Mouse (Mus musculus) neural tube, embryonic 12.5 days (tissue): ENCODE results near the gene Spo11. TPM values are rescaled to one million over a fixed set of nuclear protein-coding genes. Genes with fewer than 3 reads are reported as not detected.

ENCODE experiments used
- ATAC-seq: fragments of 200-750 bp; cut with Nextera tagmentation; 2 replicates; pipeline ENCODE4 v1.8.0; 2017; ENCODE audit warnings: low read depth, mild to moderate bottlenecking, moderate TSS enrichment, moderate library complexity; ENCODE audit not compliant: low FRiP score
- H3K27ac ChIP-seq: fragments of 300-500 bp; sonication (generic); 2 replicates; pipeline ENCODE4 v1.5.1; 2016
- H3K27me3 ChIP-seq: fragments of 300-500 bp; sonication (generic); replicated peaks from 2 replicates; pipeline ENCODE4 v1.6.1; 2016; ENCODE audit warnings: mild to moderate bottlenecking
- H3K36me3 ChIP-seq: fragments of 300-500 bp; sonication (generic); 2 replicates; pipeline ENCODE4 v1.6.1; 2016; ENCODE audit warnings: mild to moderate bottlenecking
- H3K4me1 ChIP-seq: fragments of 300-500 bp; sonication (generic); 2 replicates; pipeline ENCODE4 v1.6.1; 2016
- H3K4me2 ChIP-seq: fragments of 300-500 bp; sonication (generic); replicated peaks from 2 replicates; pipeline ENCODE4 v1.6.1; 2016; ENCODE audit warnings: mild to moderate bottlenecking
- H3K4me3 ChIP-seq: fragments of 300-500 bp; sonication (generic); 2 replicates; pipeline ENCODE4 v1.5.1; 2016
- H3K9ac ChIP-seq: fragments of 300-500 bp; sonication (generic); 2 replicates; pipeline ENCODE4 v1.6.1; 2016; ENCODE audit warnings: mild to moderate bottlenecking
- H3K9me3 ChIP-seq: fragments of 300-500 bp; sonication (generic); 2 replicates; pipeline ENCODE4 v1.6.1; 2016; ENCODE audit warnings: mild to moderate bottlenecking
- WGBS: fragments of 180-500 bp; shearing (Covaris S2); methylation state at CpG from one replicate; pipeline ENCODE4 v1.1.7; 2016; 5-methylcytosine and 5-hydroxymethylcytosine counted together
- polyA plus RNA-seq: library from polyadenylated mRNA; unstranded; fragments of >200 nt; fragmentation: Nextera tagmentation; extraction: Ambion mirVana; gene quantifications from 2 replicates; pipeline ENCODE4 v1.2.1, GENCODE M21; 2016

Gene Spo11
- 0.22 and 0.27 TPM in 2 replicates for polyA plus RNA-seq

GRCm38 (mm10) chr2:172977409-172978130 is at the start of gene Spo11:
Spo11 (plus strand) TSS chr2:172977700.
- 13% methylated on average over 14 of the region's 14 CpGs for WGBS
- ATAC-seq = no peak
- Histone ChIP-seq H3K4me2 (peak within 1 kb of the TSS; percentile 44), H3K4me1 (peaks cover 24% of the 10 kb centered on the region), H3K9me3 (0 out of 2 replicates have a peak, but pooled peaks cover 8% of the 10 kb centered on the region), H3K4me3 (peak within 1 kb of the TSS; percentile 4; the same call in 1 of the 2 replicates), H3K9ac (peak within 1 kb of the TSS; percentile 8; the same call in 1 of the 2 replicates), H3K27ac (no peak within 1 kb of the TSS), H3K36me3 (no peaks in the 10 kb centered on the region), H3K27me3 (no peaks in the 10 kb centered on the region)

- WGBS = 79% methylated on average over 14 of the region's 14 CpGs
- Histone ChIP-seq H3K9ac (no peak overlapping the region), H3K9me3 (no peaks in the 10 kb centered on the region), H3K4me2 (no peak overlapping the region), H3K4me1 (peaks cover 30% of the 10 kb centered on the region), H3K27ac (no peak overlapping the region), H3K4me3 (no peak overlapping the region), H3K27me3 (no peaks in the 10 kb centered on the region), H3K36me3 (no peaks in the 10 kb centered on the region)
- no peak for ATAC-seq
Measured at GRCm38 (mm10) chr2:172929905-172930436, 47.5 kb upstream of the Spo11 start.

DNA sequence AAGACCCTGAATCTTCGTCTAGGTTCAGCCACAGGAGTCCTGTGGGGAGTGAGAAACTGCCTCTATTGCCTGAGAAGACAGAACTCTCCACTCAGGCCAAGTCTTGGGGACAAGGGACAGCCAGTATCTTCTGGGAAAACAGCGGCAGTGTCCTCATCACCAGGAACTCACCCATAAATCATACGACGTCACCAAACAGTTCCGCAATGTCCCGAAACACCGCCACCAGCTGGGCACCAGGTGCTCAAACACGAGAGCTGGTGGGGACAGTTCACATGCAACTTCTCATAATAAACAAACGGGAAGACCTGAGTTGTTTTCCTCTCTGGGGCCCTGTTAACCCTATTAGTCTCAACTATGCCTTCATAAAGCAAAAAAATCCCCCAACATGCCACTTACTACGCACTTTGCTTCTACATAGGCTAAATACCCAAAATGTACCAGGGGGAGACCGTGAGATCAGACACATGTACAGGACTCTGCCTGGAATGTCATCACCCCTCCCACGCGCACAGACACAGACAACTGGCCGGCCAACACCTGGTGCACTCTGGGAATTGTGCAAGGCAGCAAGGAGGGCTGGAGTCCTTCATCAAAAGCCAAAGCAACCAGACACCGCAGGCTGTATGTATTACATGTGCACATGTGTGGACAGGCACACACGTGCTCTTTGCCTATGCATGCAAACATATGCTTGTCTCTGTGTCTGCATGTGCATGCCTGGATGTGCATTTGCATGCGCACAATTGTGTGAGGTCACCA is 46.2 kb upstream of the Spo11 start:
- no peak for ATAC-seq
- Histone ChIP-seq H3K9me3 (no peaks in the 10 kb centered on the region), H3K9ac (no peak overlapping the region), H3K27ac (no peak overlapping the region), H3K4me2 (no peak overlapping the region), H3K36me3 (no peaks in the 10 kb centered on the region), H3K4me3 (no peak overlapping the region), H3K4me1 (peaks cover 43% of the 10 kb centered on the region), H3K27me3 (peaks cover 9% of the 10 kb centered on the region)
- 69% methylated on average over 17 of the region's 17 CpGs for WGBS

- no peaks in the 10 kb centered on the region for H3K36me3 ChIP-seq
- no peak overlapping the region; the same call in 1 of the 2 replicates for H3K4me3 ChIP-seq
- no peak overlapping the region for H3K9ac ChIP-seq
- no peak overlapping the region for H3K27ac ChIP-seq
- H3K9me3 ChIP-seq = no peaks in the 10 kb centered on the region
- peak overlapping the region; percentile 54 for H3K4me2 ChIP-seq
- peaks cover 68% of the 10 kb centered on the region for H3K4me1 ChIP-seq
- ATAC-seq = peak; percentile 37
- whole genome bisulfite sequencing = 1% methylated on average over 34 of the region's 34 CpGs
- H3K27me3 ChIP-seq = peaks cover 34% of the 10 kb centered on the region
Measured at GRCm38 (mm10) chr2:172933631-172934419, 43.7 kb upstream of the Spo11 start.

GRCm38 (mm10) chr2:172934420-172934788 is 43.1 kb upstream of the Spo11 start:
- no peaks in the 10 kb centered on the region for H3K36me3 ChIP-seq
- peak overlapping the region; percentile 54 for H3K4me2 ChIP-seq
- no peak overlapping the region for H3K4me3 ChIP-seq
- peaks cover 71% of the 10 kb centered on the region for H3K4me1 ChIP-seq
- H3K9ac ChIP-seq = no peak overlapping the region
- peaks cover 40% of the 10 kb centered on the region for H3K27me3 ChIP-seq
- WGBS = 2% methylated on average over 8 of the region's 8 CpGs
- H3K9me3 ChIP-seq = no peaks in the 10 kb centered on the region
- ATAC-seq = no peak
- H3K27ac ChIP-seq = no peak overlapping the region

DNA sequence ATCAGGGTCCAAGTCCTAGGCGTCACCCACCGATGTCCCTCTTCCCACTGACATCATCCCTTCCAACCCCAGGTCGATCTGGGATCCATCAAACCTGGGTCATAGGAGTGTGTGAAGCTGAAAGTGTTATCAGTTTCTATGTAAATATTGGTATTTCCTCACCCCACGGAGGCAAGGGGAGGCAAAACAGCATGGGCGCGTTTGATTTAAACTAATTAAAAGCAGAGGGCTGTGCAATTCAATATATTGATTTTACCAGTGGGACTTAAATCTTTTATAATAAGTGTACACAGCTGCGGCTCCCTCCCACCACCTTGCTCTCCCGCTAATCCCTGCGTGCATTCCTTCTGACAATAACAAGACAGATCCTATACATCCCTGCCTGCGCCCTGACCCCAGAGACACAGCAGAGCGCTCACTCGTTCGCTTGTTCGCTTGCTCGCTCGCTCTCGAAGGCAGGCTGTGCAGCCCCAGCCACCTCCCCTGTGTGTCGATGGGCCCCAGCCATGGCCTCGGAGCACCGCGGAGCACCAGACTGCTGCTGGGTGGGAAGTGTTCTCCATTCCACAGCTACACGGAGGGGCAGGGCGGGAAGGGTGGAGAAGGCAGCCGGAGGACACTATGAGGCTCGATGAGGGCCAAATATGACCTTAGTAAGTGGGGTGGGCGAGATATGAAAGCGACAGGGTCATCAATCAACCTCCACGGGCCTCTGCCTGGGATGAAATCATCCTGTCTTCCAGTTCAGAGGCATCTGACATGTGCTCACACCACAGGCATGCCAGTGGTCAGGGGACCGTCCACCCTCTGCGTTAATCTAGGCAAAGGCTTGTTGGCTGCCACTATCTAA is 42.4 kb upstream of the Spo11 start:
- no peak overlapping the region for H3K9ac ChIP-seq
- no peaks in the 10 kb centered on the region for H3K9me3 ChIP-seq
- H3K4me3 ChIP-seq = no peak overlapping the region
- ATAC-seq = peak; percentile 59
- H3K36me3 ChIP-seq = no peaks in the 10 kb centered on the region
- H3K4me1 ChIP-seq = peaks cover 75% of the 10 kb centered on the region
- 3% methylated on average over 30 of the region's 30 CpGs for WGBS
- H3K27me3 ChIP-seq = peaks cover 47% of the 10 kb centered on the region
- H3K4me2 ChIP-seq = peak overlapping the region; percentile 54
- H3K27ac ChIP-seq = peak overlapping the region; percentile 54; the same call in 1 of the 2 replicates

GRCm38 (mm10) chr2:172935776-172936562 is 41.5 kb upstream of the Spo11 start:
- Histone ChIP-seq H3K4me3 (no peak overlapping the region), H3K4me2 (peak overlapping the region; percentile 93), H3K27ac (no peak overlapping the region; the same call in 1 of the 2 replicates), H3K27me3 (peaks cover 55% of the 10 kb centered on the region), H3K4me1 (peaks cover 82% of the 10 kb centered on the region), H3K36me3 (no peaks in the 10 kb centered on the region), H3K9me3 (no peaks in the 10 kb centered on the region), H3K9ac (no peak overlapping the region)
- 11% methylated on average over 12 of the region's 12 CpGs for WGBS
- ATAC-seq = no peak

DNA sequence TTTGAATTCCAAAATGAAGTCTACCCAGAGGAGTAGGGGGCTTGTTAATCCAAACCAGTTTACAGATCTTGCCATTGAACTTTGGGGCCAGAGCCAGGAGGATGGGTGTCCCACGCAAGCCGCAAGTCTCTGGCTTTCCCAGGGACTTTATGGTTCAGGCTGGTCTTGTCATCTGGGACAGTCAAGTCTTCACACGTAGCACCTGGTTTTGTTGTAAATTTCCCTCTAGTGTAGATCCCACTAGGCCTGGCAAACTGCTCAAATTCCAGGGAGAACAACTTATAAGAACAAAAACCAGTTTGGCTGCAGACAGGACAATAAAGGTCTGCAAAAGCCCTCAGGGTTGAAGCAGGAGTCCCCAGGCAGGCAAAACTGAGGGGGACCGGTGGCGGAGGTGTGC is 40.7 kb upstream of the Spo11 start:
- WGBS = 25% methylated on average over 5 of the region's 5 CpGs
- H3K27ac ChIP-seq = no peak overlapping the region
- ATAC-seq = no peak
- no peak overlapping the region for H3K9ac ChIP-seq
- no peak overlapping the region for H3K4me3 ChIP-seq
- peaks cover 76% of the 10 kb centered on the region for H3K4me1 ChIP-seq
- no peaks in the 10 kb centered on the region for H3K36me3 ChIP-seq
- peak overlapping the region; percentile 93 for H3K4me2 ChIP-seq
- H3K9me3 ChIP-seq = no peaks in the 10 kb centered on the region
- H3K27me3 ChIP-seq = peaks cover 64% of the 10 kb centered on the region

DNA sequence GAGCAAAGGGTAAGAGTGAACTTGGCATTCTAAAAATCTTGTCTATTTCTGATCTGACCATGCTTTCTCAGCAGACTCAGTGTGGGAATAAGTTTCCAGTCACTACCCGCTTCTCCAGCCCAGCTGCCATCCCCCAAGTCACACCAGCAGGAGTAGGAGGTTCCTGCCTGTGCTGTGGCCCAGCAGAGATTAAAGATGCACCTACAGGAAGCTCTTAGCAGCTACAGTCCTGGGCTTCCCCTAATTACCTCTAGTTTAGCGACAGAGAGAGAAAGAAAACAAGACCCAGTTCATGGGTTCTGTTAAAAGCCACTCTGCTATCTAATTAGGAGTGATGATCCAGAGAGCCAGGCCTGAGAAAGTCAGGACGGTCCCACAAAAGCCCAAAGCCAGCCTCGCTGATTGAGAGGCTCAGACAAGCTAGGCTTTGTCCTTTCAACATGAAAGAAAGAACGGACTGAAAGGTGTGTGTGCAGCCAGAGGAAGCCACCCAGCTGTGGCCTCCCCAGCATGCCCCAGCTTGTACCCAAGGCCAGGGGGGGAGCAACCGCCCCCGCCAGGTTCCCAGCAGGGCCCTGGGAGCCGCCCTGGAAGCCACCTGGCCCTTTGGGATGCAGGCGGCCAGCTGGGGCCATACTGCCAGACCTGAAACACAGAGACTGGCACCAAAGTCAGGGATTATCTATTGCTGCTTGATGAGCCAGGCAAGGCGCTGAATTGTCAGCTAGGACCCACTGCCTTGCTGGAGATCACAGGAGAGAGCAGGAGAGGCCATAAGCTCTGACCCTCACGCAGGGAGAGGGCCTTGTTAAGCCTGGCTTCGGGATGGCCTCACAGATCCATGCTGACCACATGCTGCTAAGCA is 39.9 kb upstream of the Spo11 start:
- Histone ChIP-seq H3K27ac (0 out of 2 replicates have a peak overlapping the region, but pooled peaks have one; percentile 23), H3K4me3 (peak overlapping the region; percentile 49), H3K36me3 (no peaks in the 10 kb centered on the region), H3K27me3 (peaks cover 71% of the 10 kb centered on the region), H3K4me2 (peak overlapping the region; percentile 93), H3K9me3 (no peaks in the 10 kb centered on the region), H3K9ac (peak overlapping the region; percentile 43; the same call in 1 of the 2 replicates), H3K4me1 (peaks cover 76% of the 10 kb centered on the region)
- ATAC-seq = no peak
- WGBS = 9% methylated on average over 12 of the region's 12 CpGs
